Mouse (Mus musculus) liver, postnatal 0 days (tissue): ENCODE data around the gene Prss16.

ENCODE experiments used
- CTCF ChIP-seq: sonication (generic); IDR thresholded peaks from 2 replicates; pipeline ENCODE4 v1.5.1; 2016; ENCODE audit warnings: antibody characterized with exemption, low read depth
- EP300 ChIP-seq: IDR thresholded peaks from 2 replicates; pipeline ENCODE4 v1.6.1; 2016; ENCODE audit warnings: antibody characterized with exemption, low read depth, mild to moderate bottlenecking

GRCm38 (mm10) chr13:21969816-21970215 is 39.7 kb downstream of the Prss16 start:
- TF ChIP-seq CTCF (no peak), EP300 (no peak)
